Comparison of ENCODE assay signal across 8 mouse cellular contexts in the genomic region with DNA sequence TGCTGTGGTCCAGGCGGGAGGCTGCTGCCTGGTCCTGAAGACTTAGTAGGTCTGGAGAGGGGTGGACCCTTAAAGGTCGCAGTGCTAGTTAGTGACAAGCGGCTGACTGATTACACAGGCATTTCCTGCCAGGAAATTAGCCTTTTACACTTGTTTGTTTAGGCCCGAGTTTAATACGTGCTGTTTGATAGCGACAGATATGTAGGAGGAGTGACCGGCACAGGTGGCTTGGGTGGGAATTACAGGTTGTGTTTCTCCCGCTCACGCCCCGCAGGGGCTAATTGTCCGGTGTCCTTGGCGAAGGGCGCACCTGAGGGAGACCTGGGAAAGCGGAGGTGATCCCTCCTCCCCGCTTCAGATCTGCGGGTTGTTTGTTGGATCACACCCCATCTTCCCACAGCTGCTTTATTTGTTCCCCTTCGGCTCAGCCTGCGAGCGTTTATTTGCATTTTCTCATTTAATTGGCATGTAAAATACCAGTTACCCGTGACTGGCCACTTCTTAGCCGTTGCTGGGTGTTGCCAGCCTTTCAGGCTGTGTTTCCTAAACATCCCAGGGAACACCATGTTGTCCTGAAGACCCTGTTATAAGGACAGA. TPM values are rescaled to one million over a fixed set of nuclear protein-coding genes. Genes with fewer than 3 reads are reported as not detected.
DNase-seq lines count a peak whose midpoint lies in the region; ATAC-seq and TF ChIP-seq lines count a peak whose summit lies in the region.

No protein-coding gene starts in this region.

- 4% methylated on average over 21 of the region's 21 CpGs for WGBS in hindbrain, postnatal 0 days
- WGBS in midbrain, embryonic 10.5 days: 9% methylated on average over 21 of the region's 21 CpGs

- 0 out of 2 replicates have a peak, but pooled peaks have one; percentile 31 for ATAC-seq in hindbrain, postnatal 0 days

- peak overlapping the region; percentile 56 for H3K4me2 ChIP-seq in hindbrain, postnatal 0 days (ENCODE audit: low read depth, low read length)

- H3K4me1 ChIP-seq in hindbrain, postnatal 0 days (ENCODE audit: insufficient read depth, low read length): peaks cover 7% of the 10 kb centered on the region; the same call in 1 of the 2 replicates
- peaks cover 24% of the 10 kb centered on the region for H3K4me1 ChIP-seq in midbrain, embryonic 10.5 days

- H3K4me3 ChIP-seq in hindbrain, postnatal 0 days (ENCODE audit: low read length): peak overlapping the region; percentile 18
- peak overlapping the region; percentile 18 for H3K4me3 ChIP-seq in midbrain, embryonic 10.5 days

- H3K9ac ChIP-seq in hindbrain, postnatal 0 days (replicated peaks; ENCODE audit: low read length): no peak overlapping the region; the same call in 1 of the 2 replicates

- no peaks in the 10 kb centered on the region for H3K9me3 ChIP-seq in hindbrain, postnatal 0 days (ENCODE audit: low read length)
- no peaks in the 10 kb centered on the region for H3K9me3 ChIP-seq in midbrain, embryonic 10.5 days (replicated peaks)

- no peaks in the 10 kb centered on the region for H3K36me3 ChIP-seq in hindbrain, postnatal 0 days (ENCODE audit: insufficient read depth, low read length)
- H3K36me3 ChIP-seq in midbrain, embryonic 10.5 days: no peaks in the 10 kb centered on the region

- no peaks in the 10 kb centered on the region for H3K27me3 ChIP-seq in hindbrain, postnatal 0 days (ENCODE audit: insufficient read depth, low read length)
- H3K27me3 ChIP-seq in midbrain, embryonic 10.5 days (ENCODE audit: low read depth, poor library complexity, severe bottlenecking): peaks cover 27% of the 10 kb centered on the region

- TF ChIP-seq CTCF in hindbrain, postnatal 0 days (IDR thresholded peaks at IDR 0.05; ENCODE audit: low read depth): no peak

- no peak overlapping the region for H3K27ac ChIP-seq in hindbrain, postnatal 0 days
- no peak overlapping the region for H3K27ac ChIP-seq in midbrain, embryonic 10.5 days (replicated peaks)

- peak; percentile 13 for DNase-seq in cerebellum, adult 9-10 months
- DNase-seq in cerebellum, postnatal 4 days (ENCODE audit: low spot score in 2 of 2): no peak
- DNase-seq in embryo, embryonic 11 days: peak; percentile 16
- DNase-seq in hindbrain, postnatal 0 days (ENCODE audit: low spot score): no peak
- no peak for DNase-seq in midbrain, embryonic 10.5 days (ENCODE audit: low spot score)
- no peak for DNase-seq in frontal cortex, postnatal 36 days (ENCODE audit: low spot score in 2 of 2)
- no peak for DNase-seq in adrenal gland, postnatal 4 days (ENCODE audit: low spot score in 2 of 2)
- no peak for DNase-seq in adrenal gland, postnatal 25 days

RNA-seq across cellular contexts. Expression of a gene that starts 25.1 kb away (rescaled TPM):
- 0.25 and 0.63 TPM in 2 replicates for total RNA-seq in hindbrain, postnatal 0 days (2014; rRNA removed)
- 0.30 and 0.35 TPM in 2 replicates for polyA plus RNA-seq in hindbrain, postnatal 0 days (2015; fragmentation: Nextera tagmentation; extraction: Ambion mirVana)
- 3.3 and 3.5 TPM in 2 replicates for polyA plus RNA-seq in midbrain, embryonic 10.5 days (2016; fragmentation: Nextera tagmentation; extraction: Ambion mirVana)
- 1 to 10 TPM; 1.7 to 3.0 TPM for total RNA-seq in adrenal gland, postnatal 4 days (2021)
- 0.33 and 0.71 TPM in 2 replicates for total RNA-seq in adrenal gland, postnatal 25 days (2021)

RNA-seq across cellular contexts. Expression of a gene that starts 29.0 kb away (rescaled TPM):
- 21.7 and 40.5 TPM in 2 replicates for total RNA-seq in hindbrain, postnatal 0 days (2014; rRNA removed)
- polyA plus RNA-seq in hindbrain, postnatal 0 days (2015; fragmentation: Nextera tagmentation; extraction: Ambion mirVana): 60.5 TPM in 2 replicates
- polyA plus RNA-seq in midbrain, embryonic 10.5 days (2016; fragmentation: Nextera tagmentation; extraction: Ambion mirVana): 105 and 108 TPM in 2 replicates
- 10 to 100 TPM; 74.1 to 84.0 TPM for total RNA-seq in adrenal gland, postnatal 4 days (2021)
- total RNA-seq in adrenal gland, postnatal 25 days (2021): 62.2 and 75.9 TPM in 2 replicates

RNA-seq across cellular contexts. Expression of a gene that starts 58.9 kb away (rescaled TPM):
- 6.3 and 7.0 TPM in 2 replicates for total RNA-seq in hindbrain, postnatal 0 days (2014; rRNA removed)
- 4.2 and 4.8 TPM in 2 replicates for polyA plus RNA-seq in hindbrain, postnatal 0 days (2015; fragmentation: Nextera tagmentation; extraction: Ambion mirVana)
- 2.5 and 2.8 TPM in 2 replicates for polyA plus RNA-seq in midbrain, embryonic 10.5 days (2016; fragmentation: Nextera tagmentation; extraction: Ambion mirVana)
- total RNA-seq in adrenal gland, postnatal 4 days (2021): 1 to 10 TPM; 6.5 to 8.2 TPM
- 3.6 and 4.8 TPM in 2 replicates for total RNA-seq in adrenal gland, postnatal 25 days (2021)

Comparison
In these comparisons a context has a peak if more than half of its experiments do, and no peak if none do; other contexts are left out.
1. DNase-seq: peak in cerebellum, adult 9-10 months (single experiment) and embryo, embryonic 11 days (single experiment); none in cerebellum, postnatal 4 days (0 of 2), hindbrain, postnatal 0 days (single experiment), midbrain, embryonic 10.5 days (single experiment), frontal cortex, postnatal 36 days (0 of 2), adrenal gland, postnatal 4 days (0 of 2) and adrenal gland, postnatal 25 days (single experiment).